Mouse (Mus musculus) cerebellum, postnatal 36 days (tissue): ENCODE results near the gene Ralbp1.
A peak's percentile ranks its signal among the peaks of the same experiment; 100 is the strongest.

Source experiments
- DNase-seq, 2 experiments: peaks; one replicate each; pipeline ENCODE4 v3.0.0; 2021 to 2022; ENCODE audit warnings: mixed read lengths in 2 of 2

Ralbp1 gene

GRCm38 (mm10) chr17:65845423-65845822 lies 40.2 kb downstream of the Ralbp1 start:
- DNase-seq = no peak

- peak in 1 of 2 experiments; percentile 31 for DNase-seq
These were observed 42.8 kb downstream of the Ralbp1 start for GRCm38 (mm10) chr17:65842669-65843381.

- DNase-seq = no peak
These were observed 45.9 kb downstream of the Ralbp1 start for GRCm38 (mm10) chr17:65839541-65840256.

- DNase-seq = no peak
These were observed 48.9 kb downstream of the Ralbp1 start for GRCm38 (mm10) chr17:65836746-65837145.

GRCm38 (mm10) chr17:65833891-65834290 lies 51.7 kb downstream of the Ralbp1 start:
- DNase-seq = no peak

- no peak for DNase-seq
These were observed 55.3 kb downstream of the Ralbp1 start for GRCm38 (mm10) chr17:65830216-65830863.

GRCm38 (mm10) chr17:65828951-65829350 lies 56.6 kb downstream of the Ralbp1 start:
- no peak for DNase-seq

- DNase-seq = no peak
These were observed 57.7 kb downstream of the Ralbp1 start for GRCm38 (mm10) chr17:65827904-65828303.

GRCm38 (mm10) chr17:65827119-65827840 lies 58.3 kb downstream of the Ralbp1 start:
- no peak for DNase-seq

GRCm38 (mm10) chr17:65826257-65826656 lies 59.3 kb downstream of the Ralbp1 start:
- DNase-seq = no peak

GRCm38 (mm10) chr17:65824246-65824645 lies 61.4 kb downstream of the Ralbp1 start:
- no peak for DNase-seq

GRCm38 (mm10) chr17:65822423-65822822 lies 63.2 kb downstream of the Ralbp1 start:
- DNase-seq = no peak

GRCm38 (mm10) chr17:65820197-65820596 lies 65.4 kb downstream of the Ralbp1 start:
- no peak for DNase-seq

GRCm38 (mm10) chr17:65813763-65814162 lies 71.8 kb downstream of the Ralbp1 start:
- no peak for DNase-seq

GRCm38 (mm10) chr17:65811032-65811431 lies 74.6 kb downstream of the Ralbp1 start:
- no peak for DNase-seq

GRCm38 (mm10) chr17:65806416-65806815 lies 79.2 kb downstream of the Ralbp1 start:
- DNase-seq = no peak

- DNase-seq = no peak
These were observed 79.6 kb downstream of the Ralbp1 start for GRCm38 (mm10) chr17:65805966-65806365.

GRCm38 (mm10) chr17:65802026-65802425 lies 83.6 kb downstream of the Ralbp1 start:
- DNase-seq = no peak

- no peak for DNase-seq
These were observed 85.1 kb downstream of the Ralbp1 start for GRCm38 (mm10) chr17:65800451-65800850.

- DNase-seq = no peak
These were observed 86.2 kb downstream of the Ralbp1 start for GRCm38 (mm10) chr17:65799353-65799752.

GRCm38 (mm10) chr17:65798446-65798845 lies 87.2 kb downstream of the Ralbp1 start:
- no peak for DNase-seq
